Mouse (Mus musculus): ENCODE measurements around the gene Dennd2a.

The Dennd2a gene

GRCm38 (mm10) chr6:39557723-39558261, at the start of gene Dennd2a:
Dennd2a (minus strand) TSS chr6:39557867.
- DNase-seq (ENCODE audit: low spot score), result peak; percentile 96

DNA sequence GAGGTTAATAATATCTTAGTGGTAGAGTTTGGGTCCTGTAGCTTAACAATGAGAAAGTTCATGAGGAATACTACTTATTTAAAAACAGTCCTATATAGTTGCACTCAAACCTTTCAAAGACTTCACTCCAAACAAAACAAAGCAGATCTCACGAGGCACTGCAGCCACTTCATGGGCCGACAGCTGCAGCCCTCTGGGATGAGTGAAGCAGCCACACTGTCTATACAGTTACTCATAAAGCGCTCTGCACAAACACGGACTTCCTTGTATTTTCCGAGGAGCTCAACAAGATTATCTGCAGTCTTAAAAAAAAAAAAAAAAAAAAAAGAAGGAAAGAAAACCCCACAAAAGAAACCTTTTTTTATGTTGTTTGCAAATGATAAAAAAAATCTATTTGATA, 49.7 kb upstream of the Dennd2a start:
- DNase-seq (ENCODE audit: low spot score), result no peak

- no peak for DNase-seq (ENCODE audit: low spot score)
Measured at GRCm38 (mm10) chr6:39606862-39607261, 49.2 kb upstream of the Dennd2a start.

DNA sequence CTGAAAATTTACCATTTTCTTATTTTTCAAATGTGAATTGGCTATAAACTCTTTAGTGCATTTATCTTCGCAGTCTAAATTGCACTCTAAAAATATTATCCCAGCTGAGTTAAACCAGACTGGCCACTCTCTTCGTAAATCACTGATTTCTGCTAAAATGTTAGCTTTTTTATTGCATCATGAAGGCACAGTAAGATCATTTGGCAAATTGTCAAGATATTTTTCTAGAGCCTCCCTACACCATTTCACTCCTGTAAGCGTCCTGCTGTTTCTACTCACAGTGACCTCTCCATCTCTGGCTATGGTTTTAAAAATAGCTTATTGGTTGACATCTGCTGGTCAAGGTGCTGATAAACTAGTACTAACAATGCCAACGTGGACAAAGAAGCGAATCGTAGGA, 48.4 kb upstream of the Dennd2a start:
- no peak for DNase-seq (ENCODE audit: low spot score)

DNA sequence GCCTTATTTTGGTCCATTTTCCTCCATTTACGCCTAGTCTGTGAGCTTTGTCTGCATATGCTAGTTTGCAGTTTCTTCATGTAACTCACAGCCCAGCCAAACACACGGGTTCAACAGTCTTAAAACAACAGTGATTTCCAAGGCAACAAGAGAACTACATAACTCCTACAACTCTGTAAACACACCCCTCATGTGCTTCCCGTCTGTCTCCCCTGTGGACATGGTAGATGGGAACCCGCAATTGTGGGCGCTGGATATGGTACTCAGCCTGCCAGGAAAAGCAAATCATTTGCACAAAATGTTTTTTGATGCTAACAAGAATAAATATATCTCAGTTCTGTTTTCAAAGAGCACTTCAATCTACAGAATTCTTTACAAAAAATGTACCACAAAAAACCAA, 46.9 kb upstream of the Dennd2a start:
- DNase-seq (ENCODE audit: low spot score), result no peak

GRCm38 (mm10) chr6:39601828-39602227, 44.2 kb upstream of the Dennd2a start:
- DNase-seq (ENCODE audit: low spot score), result no peak

GRCm38 (mm10) chr6:39600851-39601250, 43.2 kb upstream of the Dennd2a start:
- DNase-seq (ENCODE audit: low spot score), result no peak

- DNase-seq (ENCODE audit: low spot score), result peak; percentile 97
Measured at GRCm38 (mm10) chr6:39592401-39593214, 34.9 kb upstream of the Dennd2a start, which contains the start of gene Ndufb2. Ndufb2 (plus strand) TSS chr6:39592574.

DNA sequence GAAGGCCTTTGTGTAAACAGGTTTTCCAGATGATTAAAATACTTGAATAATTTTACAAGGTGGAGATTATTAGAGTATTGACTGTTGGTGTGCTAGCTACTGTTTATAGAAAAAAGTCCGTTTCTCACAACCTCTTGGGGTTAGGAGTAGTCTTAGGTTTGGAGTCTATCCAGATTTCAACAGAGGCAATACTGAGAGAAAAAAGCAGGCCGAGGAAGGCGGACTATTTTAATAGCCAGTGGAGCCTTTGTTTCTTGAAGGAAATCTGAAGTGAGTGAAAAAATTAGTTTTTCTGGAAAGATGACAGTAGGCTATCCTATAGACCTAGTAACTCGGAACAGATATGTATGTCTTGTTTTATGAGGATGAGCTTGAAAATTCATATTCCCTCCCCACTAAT, 33.8 kb upstream of the Dennd2a start:
- DNase-seq (ENCODE audit: low spot score), result no peak

DNA sequence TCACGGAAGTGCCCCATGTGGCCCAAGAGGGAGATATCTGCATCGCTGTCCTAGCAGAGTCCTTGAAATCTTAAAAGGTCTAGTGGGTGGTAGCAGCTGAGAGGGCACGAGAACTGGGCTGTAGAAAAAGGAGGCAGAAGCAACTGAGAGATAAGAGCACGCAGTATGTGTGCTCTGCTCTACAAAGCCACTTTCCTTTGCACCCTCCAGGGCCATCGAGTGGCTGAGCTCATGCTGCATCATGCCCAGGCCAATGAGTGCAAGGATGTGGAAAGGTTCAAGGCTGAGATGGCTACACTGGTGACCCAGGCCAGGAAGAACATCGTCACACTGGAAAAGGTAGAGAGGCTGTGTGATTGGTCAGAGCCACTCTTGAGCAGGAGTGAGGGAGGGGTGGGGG, 27.9 kb upstream of the Dennd2a start, which contains the start of gene Gm42420:
Gm42420 (plus strand) TSS at position 237 of the 400 bp plus-strand sequence.
- no peak for DNase-seq (ENCODE audit: low spot score)

- no peak for DNase-seq (ENCODE audit: low spot score)
Measured at GRCm38 (mm10) chr6:39581087-39581784, 23.6 kb upstream of the Dennd2a start.

DNA sequence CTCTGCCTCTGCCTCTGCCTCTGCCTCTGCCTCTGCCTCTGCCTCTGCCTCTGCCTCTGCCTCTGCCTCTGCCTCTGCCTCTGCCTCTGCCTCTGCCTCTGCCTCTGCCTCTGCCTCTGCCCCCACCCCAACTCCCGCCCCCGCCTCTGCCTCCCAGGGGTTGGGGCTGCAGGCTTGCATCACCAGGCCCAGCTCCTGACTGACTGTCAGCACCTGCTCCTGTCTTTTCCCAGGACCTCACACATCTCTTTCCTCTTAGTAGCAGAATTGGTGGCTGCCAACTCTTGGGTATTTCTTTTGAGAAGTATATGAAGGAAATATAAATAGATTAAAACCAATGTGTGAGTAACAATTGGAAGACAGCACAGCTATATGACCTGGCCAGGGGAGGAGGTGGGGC, 22.9 kb upstream of the Dennd2a start:
- DNase-seq (ENCODE audit: low spot score), result no peak

- DNase-seq (ENCODE audit: low spot score), result no peak
Measured at GRCm38 (mm10) chr6:39579552-39579951, 21.9 kb upstream of the Dennd2a start.

- no peak for DNase-seq (ENCODE audit: low spot score)
Measured at GRCm38 (mm10) chr6:39574951-39575350, 17.3 kb upstream of the Dennd2a start.

DNA sequence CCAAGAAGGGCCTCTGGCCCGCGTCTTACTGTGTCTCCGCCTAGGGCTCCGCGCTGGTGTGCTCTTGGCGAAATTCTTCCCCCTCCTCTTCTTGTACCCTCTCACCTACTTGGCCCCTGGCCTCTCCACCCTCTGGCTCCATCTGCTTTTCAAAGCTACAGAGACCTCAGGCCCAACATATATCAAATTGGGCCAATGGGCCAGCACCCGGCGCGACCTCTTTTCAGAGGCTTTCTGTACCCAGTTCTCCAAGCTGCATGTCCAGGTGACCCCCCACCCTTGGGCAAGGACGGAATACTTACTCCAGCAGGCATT, 16.8 kb upstream of the Dennd2a start:
- DNase-seq (ENCODE audit: low spot score), result no peak

GRCm38 (mm10) chr6:39573791-39574554, 16.3 kb upstream of the Dennd2a start, which contains the start of gene Adck2:
Adck2 (plus strand) TSS chr6:39573873.
- peak; percentile 92 for DNase-seq (ENCODE audit: low spot score)

DNA sequence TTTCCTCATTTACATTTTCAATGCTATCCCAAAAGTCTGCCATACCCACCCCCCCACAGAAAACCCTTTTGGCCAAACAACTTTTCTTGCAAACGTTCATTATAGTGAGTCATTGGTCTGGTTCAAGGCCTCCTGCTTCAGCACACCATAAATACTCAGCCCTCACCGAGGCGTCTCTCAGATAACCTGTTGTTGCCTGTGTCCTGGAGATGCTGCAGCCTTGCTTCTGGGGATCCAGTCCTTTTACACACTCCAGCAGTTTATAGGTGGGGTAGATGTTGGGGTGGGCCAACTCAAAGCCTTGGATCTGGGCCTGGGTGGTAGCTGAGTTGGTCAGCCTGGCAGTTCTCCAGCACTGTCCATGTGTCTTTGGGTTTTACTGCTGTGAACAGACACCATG, 12.8 kb upstream of the Dennd2a start:
- no peak for DNase-seq (ENCODE audit: low spot score)

GRCm38 (mm10) chr6:39567528-39567927, 9.9 kb upstream of the Dennd2a start:
- DNase-seq (ENCODE audit: low spot score), result peak; percentile 80

DNA sequence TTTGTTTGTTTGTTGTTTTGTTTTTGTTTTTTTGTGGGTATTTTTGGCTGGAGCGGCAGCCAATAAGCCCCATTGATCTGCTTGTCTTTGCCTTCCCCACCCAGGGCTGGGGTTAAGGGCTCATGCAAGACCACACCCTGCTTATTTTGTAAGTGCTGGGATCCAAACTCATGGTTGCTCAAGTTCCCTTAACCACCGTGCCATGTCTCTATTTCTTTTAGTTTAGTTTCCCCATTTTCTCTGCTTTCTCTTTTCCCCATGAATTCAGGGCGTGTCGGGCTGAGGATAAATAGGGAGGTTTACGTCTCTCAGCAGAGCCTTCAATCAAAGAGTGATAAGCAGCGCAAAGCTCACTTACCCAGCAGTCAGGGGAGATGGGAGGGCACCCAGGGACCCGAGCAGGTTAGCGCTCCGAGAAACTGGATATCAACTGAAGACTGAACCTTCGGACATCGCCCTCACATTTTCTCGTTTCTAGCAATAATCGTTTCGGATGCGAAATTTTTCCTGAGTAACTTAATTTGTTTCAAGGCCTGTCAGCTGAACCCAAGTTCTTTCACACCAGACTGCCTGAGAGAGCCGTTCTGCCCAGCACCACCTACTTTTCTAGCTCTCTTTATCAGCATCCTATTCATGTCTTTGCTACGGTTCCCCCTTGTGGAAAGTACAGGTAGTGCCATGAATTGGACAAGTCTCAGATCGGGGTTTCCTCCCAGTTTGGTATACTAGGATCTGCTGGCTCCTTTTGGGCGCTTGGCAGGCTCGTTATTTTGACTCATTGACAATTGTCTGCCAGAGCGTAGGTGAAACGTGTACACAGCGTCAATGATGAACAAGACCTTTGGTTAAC, 4.7 kb upstream of the Dennd2a start:
- DNase-seq (ENCODE audit: low spot score), result peak; percentile 96

DNA sequence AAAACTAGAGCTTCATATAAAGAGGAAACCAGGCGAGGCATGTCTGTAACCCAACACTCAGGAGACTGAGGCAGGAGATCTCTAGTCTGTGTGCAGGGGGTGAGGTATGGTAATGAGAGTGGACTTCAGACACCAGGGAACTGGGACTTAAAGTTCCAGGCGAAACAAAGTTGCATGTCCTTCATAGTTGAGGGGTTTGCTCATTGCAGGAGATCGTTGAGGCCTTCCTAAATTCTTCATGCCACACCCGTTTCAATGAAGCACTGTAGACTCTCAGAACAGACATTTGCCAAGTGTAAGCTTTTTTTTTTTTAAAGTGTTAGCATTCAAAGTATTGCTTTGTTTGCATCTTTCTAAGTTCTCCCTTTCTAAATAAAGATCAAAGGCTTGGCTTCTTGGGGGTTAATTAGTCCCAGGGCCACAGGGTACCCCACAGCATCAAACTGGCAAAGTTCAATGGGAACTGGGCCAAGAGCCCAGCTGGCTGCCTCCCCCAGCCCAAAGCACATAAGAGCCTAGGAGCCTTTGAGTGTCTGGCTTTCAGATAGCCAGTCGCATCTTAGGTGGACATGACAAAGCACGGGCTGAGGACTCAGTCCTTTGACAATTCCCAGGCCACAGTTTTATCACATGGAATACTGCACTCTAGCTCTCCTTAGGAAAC, 1.7 kb upstream of the Dennd2a start:
- DNase-seq (ENCODE audit: low spot score), result peak; percentile 32
